In genomic region chr1:165686963-165687362, GRCm38 (mm10) we compare ENCODE assay signal across 12 mouse cellular contexts. TPM values are rescaled to one million over a fixed set of nuclear protein-coding genes. Genes with fewer than 3 reads are reported as not detected.
DNase-seq lines count a peak whose midpoint lies in the region; ATAC-seq lines count a peak whose summit lies in the region.
"Had no signal": no experiment of that assay in that cellular context is flagged by ENCODE, and none has a peak within 500 bp of the region (broad histone marks: within the 10 kb centered on the region; RNA-seq: fewer than 3 reads in every experiment).

No protein-coding gene starts in this region.

- H3K9me3 ChIP-seq in heart, embryonic 16.5 days (replicated peaks; ENCODE audit: control insufficient read depth, low read length), result no peaks in the 10 kb centered on the region
- no peaks in the 10 kb centered on the region for H3K9me3 ChIP-seq in stomach, embryonic 14.5 days (ENCODE audit: control insufficient read depth, low read depth, low read length)
- H3K9me3 ChIP-seq: limb, embryonic 12.5 days had no signal

- no peaks in the 10 kb centered on the region for H3K27me3 ChIP-seq in heart, embryonic 16.5 days (ENCODE audit: control insufficient read depth, insufficient read depth, low read length)
- H3K27me3 ChIP-seq in stomach, embryonic 14.5 days (ENCODE audit: control insufficient read depth, insufficient read depth, low read length), result no peaks in the 10 kb centered on the region
- H3K27me3 ChIP-seq: limb, embryonic 12.5 days had no signal

- intact Hi-C loops in gastrocnemius, postnatal 14 days (cut with DNase I; ENCODE audit: low total_unique reads), result no loop called here

- H3K4me2 ChIP-seq in heart, embryonic 16.5 days (ENCODE audit: low read depth, low read length), result peak overlapping the region; percentile 27
- H3K4me2 ChIP-seq in stomach, embryonic 14.5 days (replicated peaks; ENCODE audit: low read depth, low read length), result no peak overlapping the region
- H3K4me2 ChIP-seq: limb, embryonic 12.5 days had no signal

- peak; percentile 49 to 63 for DNase-seq in heart, adult 18-20 months
- no peak for DNase-seq in heart, adult 8-10 months (ENCODE audit: low spot score)
- peak; percentile 53 for DNase-seq in testis, postnatal 10 days (ENCODE audit: low spot score)
- DNase-seq in testis, postnatal 14 days (ENCODE audit: low spot score), result no peak
- no peak for DNase-seq in gastrocnemius, postnatal 14 days
- no peak for DNase-seq in cerebellum, adult 18-20 months
- DNase-seq: layer of hippocampus, adult 9-11 months had no signal

- peak overlapping the region; percentile 57 for H3K9ac ChIP-seq in heart, embryonic 16.5 days (ENCODE audit: low read length)
- H3K9ac ChIP-seq in stomach, embryonic 14.5 days (replicated peaks; ENCODE audit: low read depth, low read length), result no peak overlapping the region
- H3K9ac ChIP-seq: limb, embryonic 12.5 days had no signal

- 0 out of 2 replicates have a peak, but pooled peaks cover 3% of the 10 kb centered on the region for H3K36me3 ChIP-seq in heart, embryonic 16.5 days (ENCODE audit: control insufficient read depth, insufficient read depth)
- no peaks in the 10 kb centered on the region; the same call in 1 of the 2 replicates for H3K36me3 ChIP-seq in stomach, embryonic 14.5 days (ENCODE audit: control insufficient read depth, insufficient read depth, low read length)
- H3K36me3 ChIP-seq: limb, embryonic 12.5 days had no signal

- H3K27ac ChIP-seq in heart, embryonic 16.5 days (ENCODE audit: low read length), result peak overlapping the region; percentile 77
- 0 out of 2 replicates have a peak overlapping the region, but pooled peaks have one; percentile 33 for H3K27ac ChIP-seq in stomach, embryonic 14.5 days (ENCODE audit: low read length)
- H3K27ac ChIP-seq: limb, embryonic 12.5 days; macrophage had no signal

- H3K4me3 ChIP-seq in heart, embryonic 16.5 days (ENCODE audit: low read length), result no peak overlapping the region
- H3K4me3 ChIP-seq in stomach, embryonic 14.5 days (ENCODE audit: low read depth, low read length), result no peak overlapping the region
- H3K4me3 ChIP-seq: limb, embryonic 12.5 days had no signal

- no peak for ATAC-seq in heart, embryonic 16.5 days (replicated peaks; ENCODE audit: extremely low read depth, insufficient read depth, low FRiP score)
- no peak for ATAC-seq in stomach, embryonic 14.5 days (ENCODE audit: insufficient number of reproducible peaks, insufficient read depth, low FRiP score, low read depth)
- ATAC-seq: intestine, embryonic 16.5 days had no signal

- H3K4me1 ChIP-seq in heart, embryonic 16.5 days (ENCODE audit: control insufficient read depth, insufficient read depth, low read length), result peaks cover 85% of the 10 kb centered on the region
- peaks cover 26% of the 10 kb centered on the region; the same call in 1 of the 2 replicates for H3K4me1 ChIP-seq in stomach, embryonic 14.5 days (ENCODE audit: control insufficient read depth, insufficient read depth, low read length)

- WGBS in heart, embryonic 16.5 days, result 15% methylated on average over 8 of the region's 8 CpGs
- WGBS in stomach, embryonic 14.5 days, result 43% methylated on average over 8 of the region's 8 CpGs

RNA-seq across cellular contexts. Expression of gene Rcsd1, which starts 22.6 kb away (rescaled TPM):
- total RNA-seq in heart, adult 18-20 months (2021), result 10 to 100 TPM; 66.6 to 67.6 TPM
- 10 to 100 TPM; 64.0 to 99.3 (median 73.2) TPM for total RNA-seq in heart, adult 8-10 months (2022)
- 99.3 and 111 TPM in 2 replicates for polyA plus RNA-seq in heart, embryonic 16.5 days (2015; fragmentation: Nextera tagmentation; extraction: Ambion mirVana)
- 37.2 and 44.0 TPM in 2 replicates for polyA plus RNA-seq in stomach, embryonic 14.5 days (2014; fragmentation: Nextera tagmentation; extraction: Ambion mirVana)
- total RNA-seq in gastrocnemius, postnatal 14 days (2021), result 100 to 1,000 TPM; 117 to 125 TPM

RNA-seq across cellular contexts. Expression of gene Mpzl1, which starts 52.6 kb away (rescaled TPM):
- 10 to 100 TPM; 12.8 to 13.2 TPM for total RNA-seq in heart, adult 18-20 months (2021)
- 10 to 100 TPM; 12.3 to 13.6 (median 12.4) TPM for total RNA-seq in heart, adult 8-10 months (2022)
- polyA plus RNA-seq in heart, embryonic 16.5 days (2015; fragmentation: Nextera tagmentation; extraction: Ambion mirVana), result 95.3 and 104 TPM in 2 replicates
- 201 and 203 TPM in 2 replicates for polyA plus RNA-seq in stomach, embryonic 14.5 days (2014; fragmentation: Nextera tagmentation; extraction: Ambion mirVana)
- total RNA-seq in gastrocnemius, postnatal 14 days (2021), result 10 to 100 TPM; 23.8 to 25.6 TPM

Comparison
In these comparisons a context has a peak if more than half of its experiments do, and no peak if none do; other contexts are left out.
1. DNase-seq: peak in heart, adult 18-20 months (2 of 2) and testis, postnatal 10 days (single experiment); none in heart, adult 8-10 months (single experiment), testis, postnatal 14 days (single experiment), gastrocnemius, postnatal 14 days (single experiment) and cerebellum, adult 18-20 months (0 of 2).